Mouse (Mus musculus) skeletal muscle tissue, postnatal 0 days (tissue): Measurements from ENCODE around the gene Slc25a44. TPM values are rescaled to one million over a fixed set of nuclear protein-coding genes. Genes with fewer than 3 reads are reported as not detected.

ENCODE experiments used
- microRNA-seq, 2 experiments: library from miRNA; unstranded; fragments of <30 nt; microRNA quantifications; one replicate each; pipeline ENCODE4; 2016
- polyA plus RNA-seq: library from polyadenylated mRNA; unstranded; fragments of >200 nt; fragmentation: Nextera tagmentation; extraction: Ambion mirVana; gene quantifications from 2 replicates; pipeline ENCODE4 v1.2.1, GENCODE M21; 2015

The Slc25a44 gene
- polyA plus RNA-seq, result 7.8 and 9.0 TPM in 2 replicates

DNA sequence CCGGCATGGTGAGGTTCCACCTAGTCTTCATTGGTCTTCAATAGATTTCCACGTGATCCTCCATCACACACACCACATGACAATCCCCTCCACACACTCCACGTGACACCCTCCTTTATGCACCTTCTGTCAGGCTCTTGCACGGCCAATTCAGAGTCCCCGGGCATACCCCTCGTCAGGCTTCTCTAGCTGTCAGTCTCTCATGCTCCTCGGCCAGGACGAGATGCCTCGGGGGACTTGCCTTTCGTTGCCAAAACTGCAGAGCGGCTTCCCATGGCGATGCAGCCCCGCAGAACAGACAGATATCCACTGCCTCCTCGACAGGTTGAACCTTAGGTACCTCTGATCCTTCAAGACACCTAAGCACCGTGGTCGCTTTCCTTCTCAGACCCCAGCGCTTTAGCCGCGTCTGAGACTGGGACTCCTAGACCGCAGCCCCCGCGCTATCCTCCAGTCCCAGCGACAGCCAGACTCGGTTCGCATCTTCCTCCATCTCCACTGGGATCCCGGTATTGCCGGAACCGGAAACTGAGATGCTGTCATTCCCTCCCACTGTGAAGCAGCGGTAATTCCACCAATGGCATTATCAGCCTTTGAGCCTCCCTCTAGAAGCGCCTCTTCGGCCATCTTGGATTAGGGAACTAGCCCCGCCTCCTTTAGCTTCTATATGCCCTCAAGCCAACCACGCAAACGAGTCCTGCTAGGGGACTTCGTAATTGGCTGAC lies at the start of gene Slc25a44:
TSS of gene Slc25a44 (minus strand) at position 535 of the 725 bp plus-strand sequence.

DNA sequence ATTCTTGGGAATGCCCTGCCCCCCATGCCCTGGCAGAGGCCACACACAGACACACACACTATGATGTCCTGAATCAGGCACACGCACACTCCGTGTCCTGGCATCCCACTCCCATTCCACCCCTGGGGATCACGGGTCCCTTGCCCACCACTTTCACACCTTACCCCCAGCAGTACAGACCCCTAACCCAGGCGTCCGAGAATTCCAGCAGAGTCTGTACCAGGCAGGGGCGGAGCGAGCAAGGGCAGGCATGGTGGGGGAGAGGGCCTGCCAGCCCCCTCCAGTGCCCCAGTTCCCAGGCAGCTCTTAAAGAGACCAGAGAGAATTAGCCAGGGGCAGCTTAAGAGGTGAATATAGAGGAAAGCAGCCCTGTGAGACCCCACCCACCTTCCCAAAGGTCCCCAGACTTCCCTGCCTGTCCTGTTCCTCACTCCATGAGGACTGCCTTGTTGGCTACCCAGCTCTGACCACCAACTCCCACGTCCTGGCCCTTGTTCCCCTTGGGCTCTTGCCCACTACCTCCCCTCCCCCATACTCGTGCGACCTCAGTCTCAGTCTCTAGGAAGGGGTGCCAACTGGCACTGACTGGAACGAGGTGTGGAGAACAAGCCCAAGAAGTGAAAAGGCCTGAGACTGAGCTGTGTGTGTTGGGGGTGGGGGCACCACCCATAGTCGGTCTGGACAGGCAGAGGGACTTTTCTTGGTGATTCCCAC lies 36.2 kb upstream of the Slc25a44 start, which contains the start of gene Sema4a:
TSS of gene Sema4a (minus strand) at position 200 of the 714 bp plus-strand sequence.

DNA sequence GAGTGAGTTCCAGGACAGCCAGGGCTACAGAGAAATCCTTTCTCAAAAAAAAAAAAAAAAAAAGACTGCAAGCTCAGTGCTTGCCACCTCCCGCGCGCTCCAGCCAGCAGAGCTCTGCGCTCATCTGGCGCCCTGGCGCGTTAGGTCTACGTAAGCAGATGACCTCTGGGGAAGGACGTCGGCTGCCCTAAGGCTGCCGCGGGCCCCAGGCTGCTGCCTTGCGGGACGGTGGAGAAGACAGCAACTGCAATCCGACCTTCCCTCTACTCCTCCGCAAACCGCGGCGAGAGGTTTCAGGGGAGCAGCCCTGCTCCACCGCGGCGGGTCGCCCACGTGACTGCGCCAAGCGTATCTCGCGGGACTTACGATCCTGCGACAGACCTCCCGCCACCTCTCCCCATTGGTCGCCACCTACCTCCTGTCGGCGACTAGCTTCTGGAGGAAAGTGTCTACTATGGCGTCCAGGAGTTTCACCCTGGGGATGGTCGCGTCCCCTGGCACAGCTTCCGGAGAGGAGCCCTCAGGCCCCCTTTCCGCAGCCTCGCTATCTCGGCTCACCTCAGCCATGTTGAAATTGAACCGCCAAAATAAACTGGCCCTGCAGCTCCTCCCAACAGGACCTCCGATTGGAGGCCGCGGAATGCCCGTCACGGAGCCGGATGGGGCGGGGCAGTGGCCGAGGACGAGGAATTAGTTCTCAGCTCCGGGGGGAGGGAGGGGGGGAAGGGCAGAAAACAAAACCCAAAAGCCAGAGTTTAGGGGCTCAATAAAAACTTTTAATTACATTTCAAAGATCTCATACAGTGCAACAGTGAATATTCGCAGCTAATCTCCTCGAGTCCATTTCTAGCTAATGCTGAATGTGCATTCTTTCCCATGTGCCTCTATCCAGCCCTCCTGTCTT lies 14.9 kb downstream of the Slc25a44 start, which contains the start of gene Pmf1:
TSS of gene Pmf1 (minus strand) at position 591 of the 904 bp plus-strand sequence.

DNA sequence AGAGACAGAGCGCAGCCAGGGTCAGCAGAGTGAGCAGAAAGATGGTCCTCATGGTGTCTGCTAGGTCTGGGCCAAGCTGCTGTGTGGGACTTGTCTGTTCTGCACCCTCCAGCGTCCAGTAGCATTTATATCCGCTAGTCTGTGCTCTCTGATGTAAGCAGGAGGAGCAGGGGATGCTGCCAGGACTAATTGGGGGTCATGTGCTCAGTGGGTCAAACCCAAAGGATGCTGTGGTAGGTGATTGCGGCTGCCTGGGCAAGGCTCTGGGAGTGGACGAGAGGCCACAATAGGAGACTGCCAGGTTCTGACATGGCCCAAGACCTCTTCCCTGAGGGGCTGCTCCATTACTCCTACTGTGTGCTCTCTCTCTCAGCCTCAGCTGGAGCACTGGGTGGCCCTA lies 40.6 kb downstream of the Slc25a44 start, which contains the start of gene Bglap:
TSS of gene Bglap (minus strand) at position 101 of the 400 bp plus-strand sequence.

DNA sequence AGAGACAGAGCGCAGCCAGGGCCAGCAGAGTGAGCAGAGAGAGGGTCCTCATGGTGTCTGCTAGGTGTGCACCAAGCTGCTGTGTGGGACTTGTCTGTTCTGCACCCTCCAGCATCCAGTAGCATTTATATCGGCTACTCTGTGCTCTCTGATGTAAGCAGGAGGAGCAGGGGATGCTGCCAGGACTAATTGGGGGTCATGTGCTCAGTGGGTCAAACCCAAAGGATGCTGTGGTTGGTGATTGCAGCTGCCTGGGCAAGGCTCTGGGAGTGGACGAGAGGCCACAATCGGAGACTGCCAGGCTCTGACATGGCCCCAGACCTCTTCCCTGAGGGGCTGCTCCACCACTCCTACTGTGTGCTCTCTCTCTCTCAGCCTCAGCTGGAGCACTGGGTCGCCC lies 46.3 kb downstream of the Slc25a44 start, which contains the start of gene Bglap2:
TSS of gene Bglap2 (minus strand) at position 101 of the 400 bp plus-strand sequence.

DNA sequence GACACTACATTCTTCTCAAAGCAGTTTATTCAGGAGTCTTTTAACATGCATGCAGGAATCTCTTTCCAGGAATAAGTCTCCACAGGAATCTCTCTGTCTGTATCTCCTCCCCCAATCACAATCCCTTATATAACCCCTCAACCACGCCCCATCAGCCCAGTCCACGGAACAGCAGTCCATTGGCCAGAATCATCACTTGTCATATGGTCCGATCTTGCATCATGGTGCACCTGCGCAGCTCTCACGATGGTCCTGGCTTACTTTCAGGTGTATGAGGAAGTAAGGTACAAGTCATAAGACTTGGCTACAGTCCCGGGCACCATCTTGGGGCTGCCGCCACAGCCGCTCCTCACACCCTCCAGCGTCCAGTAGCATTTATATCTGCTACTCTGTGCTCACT lies 52.3 kb downstream of the Slc25a44 start, which contains the start of gene Bglap3:
TSS of gene Bglap3 (minus strand) at position 101 of the 400 bp plus-strand sequence.

DNA sequence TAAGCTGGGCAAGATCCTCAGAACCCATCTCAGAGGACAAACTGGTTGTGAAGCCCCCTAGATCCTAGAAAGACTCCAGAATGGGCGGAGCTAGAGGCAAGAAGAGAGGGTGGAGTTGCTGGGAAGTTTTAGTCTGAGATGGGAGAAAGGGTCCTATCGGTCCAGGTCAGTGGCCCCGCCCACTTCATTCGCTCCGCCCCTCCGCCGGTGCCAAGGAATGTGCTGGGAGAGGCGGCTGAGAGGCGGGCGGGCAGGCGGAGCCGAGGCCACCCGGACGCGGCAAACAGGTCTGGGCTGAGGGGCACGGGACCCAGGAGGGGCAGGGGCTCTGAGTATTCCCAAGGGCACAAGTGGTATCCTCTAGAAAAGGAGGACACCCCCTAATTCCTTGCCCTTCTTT lies 60.6 kb downstream of the Slc25a44 start, which contains the start of gene Paqr6:
TSS of gene Paqr6 (plus strand) at position 248 of the 400 bp plus-strand sequence.

Small RNA genes lying within 50 kb of the gene (microRNA-seq; reads per million reads assigned to microRNA genes)
- gene Mir7011, result 0 reads per million in 2 experiments

Other genes with a start within 250 kb of the Slc25a44 start
- 1.3 TPM in 1 of 2 replicates, not detected in the other for gene Rhbg, start 170.4 kb downstream of the Slc25a44 start, polyA plus RNA-seq
- gene Gm38392, start 137.9 kb downstream of the Slc25a44 start, polyA plus RNA-seq, result 0.13 TPM in 1 of 2 replicates, not detected in the other
- 15.6 and 19.1 TPM in 2 replicates for gene Tsacc, start 128.1 kb downstream of the Slc25a44 start, polyA plus RNA-seq
- 249 and 260 TPM in 2 replicates for gene Cct3, start 128.0 kb downstream of the Slc25a44 start, polyA plus RNA-seq
- gene Glmp, start 100.1 kb downstream of the Slc25a44 start, polyA plus RNA-seq, result 94.0 and 119 TPM in 2 replicates
- 1.2 and 2.7 TPM in 2 replicates for gene Tmem79, start 89.0 kb downstream of the Slc25a44 start, polyA plus RNA-seq
- gene Smg5, start 88.9 kb downstream of the Slc25a44 start, polyA plus RNA-seq, result 20.1 and 21.9 TPM in 2 replicates
- 2.0 and 2.7 TPM in 2 replicates for gene Paqr6, start 60.6 kb downstream of the Slc25a44 start, polyA plus RNA-seq
- gene Bglap3, start 52.4 kb downstream of the Slc25a44 start, polyA plus RNA-seq, result not detected in 2 replicates
- gene Bglap2, start 46.4 kb downstream of the Slc25a44 start, polyA plus RNA-seq, result not detected in 2 replicates
- not detected in 2 replicates for gene Bglap, start 40.7 kb downstream of the Slc25a44 start, polyA plus RNA-seq
- 48.7 and 61.8 TPM in 2 replicates for gene Pmf1, start 14.8 kb downstream of the Slc25a44 start, polyA plus RNA-seq
- gene Sema4a, start 36.0 kb upstream of the Slc25a44 start, polyA plus RNA-seq, result 1.8 and 3.0 TPM in 2 replicates
- 374 and 437 TPM in 2 replicates for gene Lmna, start 84.8 kb upstream of the Slc25a44 start, polyA plus RNA-seq
- gene Mex3a, start 107.3 kb upstream of the Slc25a44 start, polyA plus RNA-seq, result 2.9 TPM in 2 replicates
- gene Rab25, start 123.2 kb upstream of the Slc25a44 start, polyA plus RNA-seq, result 0.22 and 4.9 TPM in 2 replicates
- gene Lamtor2, start 127.9 kb upstream of the Slc25a44 start, polyA plus RNA-seq, result 99.9 and 111 TPM in 2 replicates
- gene Ubqln4, start 128.6 kb upstream of the Slc25a44 start, polyA plus RNA-seq, result 23.9 and 24.8 TPM in 2 replicates
- gene Ssr2, start 150.7 kb upstream of the Slc25a44 start, polyA plus RNA-seq, result 123 and 159 TPM in 2 replicates
- 78.9 and 79.6 TPM in 2 replicates for gene Arhgef2, start 180.8 kb upstream of the Slc25a44 start, polyA plus RNA-seq
- gene Rxfp4, start 228.0 kb upstream of the Slc25a44 start, polyA plus RNA-seq, result not detected in 2 replicates